Mouse (Mus musculus) limb, embryonic 12.5 days (tissue): Measurements from ENCODE around the gene Nipsnap3b. TPM values are rescaled to one million over a fixed set of nuclear protein-coding genes. Genes with fewer than 3 reads are reported as not detected.

ENCODE experiments used
- polyA plus RNA-seq: library from polyadenylated mRNA; unstranded; fragments of >200 nt; fragmentation: Nextera tagmentation; extraction: Ambion mirVana; gene quantifications from 2 replicates; pipeline ENCODE4 v1.2.1, GENCODE M21; 2016

Nipsnap3b gene
- polyA plus RNA-seq, 1 experiment from 2014 or later, result 52.2 TPM

Other genes starting within 250 kb of the Nipsnap3b start
- gene Olfr275, start 197.3 kb upstream of the Nipsnap3b start, polyA plus RNA-seq, result not detected in 2 replicates
- not detected in 2 replicates for gene Olfr273, start 152.6 kb upstream of the Nipsnap3b start, polyA plus RNA-seq
- not detected in 2 replicates for gene Olfr272, start 92.7 kb upstream of the Nipsnap3b start, polyA plus RNA-seq
- not detected in 2 replicates for gene Olfr270, start 47.3 kb upstream of the Nipsnap3b start, polyA plus RNA-seq
- not detected in 2 replicates for gene Nipsnap3a, start 22.6 kb upstream of the Nipsnap3b start, polyA plus RNA-seq
- gene Abca1, start 148.0 kb downstream of the Nipsnap3b start, polyA plus RNA-seq, result 6.8 and 7.4 TPM in 2 replicates